Mouse (Mus musculus) c-Kit-positive CD71-negative TER-119-negative erythroid progenitor cells, embryonic 14.5 days (primary cell): Measurements from ENCODE around the gene Prepl.

ENCODE experiments used
- DNase-seq: peaks from one replicate; pipeline ENCODE4 v3.0.0-alpha.2; 2013; ENCODE audit warnings: low read depth

The Prepl gene

GRCm38 (mm10) chr17:85023247-85024167 is 66.5 kb downstream of the Prepl start:
- peak; percentile 75 for DNase-seq

GRCm38 (mm10) chr17:85020343-85020742 is 69.7 kb downstream of the Prepl start:
- DNase-seq: no peak

GRCm38 (mm10) chr17:85018794-85019193 is 71.2 kb downstream of the Prepl start:
- peak; percentile 38 for DNase-seq

DNA sequence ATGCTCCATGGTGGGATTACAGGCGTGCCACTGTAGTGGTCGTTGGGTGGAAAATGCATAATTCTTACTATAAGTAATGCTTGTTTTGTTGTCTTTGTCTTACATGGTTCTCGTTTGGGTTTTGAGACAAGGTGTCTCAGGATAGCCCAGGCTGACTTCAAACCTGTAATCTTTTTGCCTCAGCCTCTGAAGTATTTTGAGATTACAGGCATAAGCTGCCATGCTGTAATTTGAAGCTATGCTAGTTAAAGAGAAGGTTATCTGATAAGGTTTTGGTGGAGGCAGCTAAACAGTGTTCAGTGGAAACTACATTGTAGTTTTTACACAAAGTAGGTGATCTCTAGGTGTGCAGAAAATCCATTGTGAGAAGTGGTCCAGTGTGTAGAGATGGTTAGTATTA is 71.7 kb downstream of the Prepl start:
- DNase-seq: no peak

- DNase-seq: no peak
These were observed 75.4 kb downstream of the Prepl start for GRCm38 (mm10) chr17:85014632-85015031.

- no peak for DNase-seq
These were observed 76.6 kb downstream of the Prepl start for GRCm38 (mm10) chr17:85013485-85013884.
